Mouse (Mus musculus) neural tube, embryonic 14.5 days (tissue): Measurements from ENCODE around the gene Gm5157. TPM values are rescaled to one million over a fixed set of nuclear protein-coding genes. Genes with fewer than 3 reads are reported as not detected.
"Not testable (repeated sequence)": the region's sequence is repeated elsewhere in the genome, so short reads cannot be mapped to it uniquely, and the experiment has no call there.

Source experiments
- ATAC-seq: fragments of 200-750 bp; cut with Nextera tagmentation; 2 replicates; pipeline ENCODE4 v1.8.0; 2017; ENCODE audit warnings: low read depth, mild to moderate bottlenecking, moderate TSS enrichment, moderate library complexity
- H3K27ac ChIP-seq: fragments of 300-500 bp; sonication (generic); 2 replicates; pipeline ENCODE4 v1.5.1; 2014; ENCODE audit warnings: low read depth, mild to moderate bottlenecking, control low read depth, low read length, moderate library complexity, mixed read lengths
- H3K27me3 ChIP-seq: fragments of 300-500 bp; sonication (generic); 2 replicates; pipeline ENCODE4 v1.6.1; 2014; ENCODE audit warnings: low read length; ENCODE audit not compliant: control insufficient read depth, insufficient read depth
- H3K36me3 ChIP-seq: fragments of 300-500 bp; sonication (generic); 2 replicates; pipeline ENCODE4 v1.6.1; 2014; ENCODE audit warnings: low read length, mixed read lengths; ENCODE audit not compliant: control insufficient read depth, insufficient read depth
- H3K4me1 ChIP-seq: fragments of 300-500 bp; sonication (generic); 2 replicates; pipeline ENCODE4 v1.6.1; 2014; ENCODE audit warnings: low read length; ENCODE audit not compliant: control insufficient read depth, insufficient read depth
- H3K4me2 ChIP-seq: fragments of 300-500 bp; sonication (generic); 2 replicates; pipeline ENCODE4 v1.6.1; 2014; ENCODE audit warnings: mild to moderate bottlenecking, low read depth, low read length, control low read depth
- H3K4me3 ChIP-seq: fragments of 300-500 bp; sonication (generic); 2 replicates; pipeline ENCODE4 v1.5.1; 2014; ENCODE audit warnings: low read depth, low read length, control low read depth, mixed read lengths
- H3K9ac ChIP-seq: fragments of 300-500 bp; sonication (generic); replicated peaks from 2 replicates; pipeline ENCODE4 v1.6.1; 2014; ENCODE audit warnings: low read depth, mild to moderate bottlenecking, control low read depth, low read length, mixed read lengths
- H3K9me3 ChIP-seq: fragments of 300-500 bp; sonication (generic); 2 replicates; pipeline ENCODE4 v1.6.1; 2016; ENCODE audit warnings: low read length; ENCODE audit not compliant: control insufficient read depth
- WGBS: fragments of 180-500 bp; shearing (Covaris S2); extraction: QIAGEN DNeasy Blood & Tissue Kit; methylation state at CpG from one replicate; pipeline ENCODE4 v1.1.7; 2014; 5-methylcytosine and 5-hydroxymethylcytosine counted together
- polyA plus RNA-seq: library from polyadenylated mRNA; unstranded; fragments of >200 nt; fragmentation: Nextera tagmentation; extraction: Ambion mirVana; gene quantifications from 2 replicates; pipeline ENCODE4 v1.2.1, GENCODE M21; 2014

Gene Gm5157
- not detected in 2 replicates for polyA plus RNA-seq

DNA sequence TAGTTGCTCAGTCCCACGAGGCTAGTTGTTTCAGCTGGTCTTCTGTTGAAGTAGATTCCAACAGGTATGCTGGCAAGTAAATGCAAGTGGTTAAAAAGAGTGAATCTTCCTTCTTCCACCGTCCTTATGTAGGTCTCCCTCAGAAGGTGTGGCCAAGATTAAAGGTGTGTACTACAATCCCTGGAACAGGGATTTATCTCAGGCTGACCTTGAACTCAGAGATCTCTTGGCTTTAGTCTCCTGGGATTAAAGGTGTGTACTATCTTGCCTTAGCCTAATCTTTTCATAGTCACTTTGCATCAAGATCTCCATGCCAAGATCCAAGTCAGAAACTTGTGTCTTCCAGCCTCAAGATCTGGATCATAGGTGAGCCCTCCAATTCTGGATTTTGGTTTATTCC lies at the start of gene Gm5157:
Gene Gm5157, minus strand, starts transcription at position 101 of the 400 bp plus-strand sequence.
- ATAC-seq, H3K27ac ChIP-seq, H3K4me1 ChIP-seq, H3K9ac ChIP-seq, H3K27me3 ChIP-seq, H3K4me3 ChIP-seq, H3K36me3 ChIP-seq, H3K9me3 ChIP-seq, H3K4me2 ChIP-seq: not testable (repeated sequence)
- WGBS = 31% methylated on average over 1 of the region's 2 CpGs

DNA sequence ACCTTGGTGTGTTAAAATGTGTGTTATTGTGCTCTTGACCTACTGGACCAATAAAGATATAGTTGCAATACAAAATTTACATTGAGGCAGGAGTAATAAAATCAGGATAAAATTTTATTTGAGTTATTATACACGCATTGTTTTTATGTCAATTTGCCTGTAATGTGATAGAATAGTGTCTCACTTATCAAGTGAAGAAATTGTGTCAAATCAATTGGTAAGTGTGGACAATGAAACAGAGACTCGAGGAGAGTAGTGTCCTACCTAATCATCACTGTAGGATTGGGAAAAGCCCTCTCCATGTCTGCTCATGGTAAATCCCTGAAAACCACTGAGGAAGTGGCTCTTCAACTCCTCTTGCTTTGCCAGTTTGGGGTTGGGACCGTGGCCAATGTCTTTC lies 28.3 kb downstream of the Gm5157 start, which contains the start of gene Vmn1r123:
Gene Vmn1r123, plus strand, starts transcription at position 301 of the 400 bp plus-strand sequence.
- H3K9me3 ChIP-seq, ATAC-seq, H3K4me1 ChIP-seq, H3K27me3 ChIP-seq, H3K9ac ChIP-seq, H3K27ac ChIP-seq, H3K4me3 ChIP-seq, H3K4me2 ChIP-seq, H3K36me3 ChIP-seq: not testable (repeated sequence)
- 60% methylated on average over 1 of the region's 3 CpGs for WGBS

Other genes with a start within 250 kb of the Gm5157 start
- not detected in 2 replicates for gene Vmn1r119, start 178.0 kb downstream of the Gm5157 start, polyA plus RNA-seq
- not detected in 2 replicates for gene Vmn1r120, start 136.6 kb downstream of the Gm5157 start, polyA plus RNA-seq
- gene Vmn1r121, start 91.9 kb downstream of the Gm5157 start, polyA plus RNA-seq = not detected in 2 replicates
- not detected in 2 replicates for gene Vmn1r122, start 56.3 kb downstream of the Gm5157 start, polyA plus RNA-seq
- not detected in 2 replicates for gene Vmn1r123, start 28.2 kb downstream of the Gm5157 start, polyA plus RNA-seq
- not detected in 2 replicates for gene Vmn1r124, start 70.2 kb upstream of the Gm5157 start, polyA plus RNA-seq
- not detected in 2 replicates for gene Vmn1r125, start 81.8 kb upstream of the Gm5157 start, polyA plus RNA-seq
- gene Vmn1r126, start 111.0 kb upstream of the Gm5157 start, polyA plus RNA-seq = not detected in 2 replicates
- gene Vmn1r127, start 129.4 kb upstream of the Gm5157 start, polyA plus RNA-seq = not detected in 2 replicates
- gene Vmn1r128, start 158.9 kb upstream of the Gm5157 start, polyA plus RNA-seq = not detected in 2 replicates
- not detected in 2 replicates for gene Vmn1r129, start 170.9 kb upstream of the Gm5157 start, polyA plus RNA-seq
- gene Gm6882, start 242.3 kb upstream of the Gm5157 start, polyA plus RNA-seq = not detected in 2 replicates